Mouse (Mus musculus) urinary bladder, adult 2 months (tissue): ENCODE measurements around the gene Tor2a. TPM values are rescaled to one million over a fixed set of nuclear protein-coding genes. Genes with fewer than 3 reads are reported as not detected.

Source experiments
- DNase-seq: peaks from one replicate; pipeline ENCODE4 v3.0.0; 2022; ENCODE audit warnings: low spot score
- polyA plus RNA-seq: library from polyadenylated mRNA; depleted of rRNA; stranded (reverse); fragments of >200 nt; gene quantifications from 2 replicates; pipeline ENCODE4 v1.2.3, GENCODE M21; 2012; rRNA removed

Gene Tor2a
- 42.9 and 53.7 TPM in 2 replicates for polyA plus RNA-seq

DNA sequence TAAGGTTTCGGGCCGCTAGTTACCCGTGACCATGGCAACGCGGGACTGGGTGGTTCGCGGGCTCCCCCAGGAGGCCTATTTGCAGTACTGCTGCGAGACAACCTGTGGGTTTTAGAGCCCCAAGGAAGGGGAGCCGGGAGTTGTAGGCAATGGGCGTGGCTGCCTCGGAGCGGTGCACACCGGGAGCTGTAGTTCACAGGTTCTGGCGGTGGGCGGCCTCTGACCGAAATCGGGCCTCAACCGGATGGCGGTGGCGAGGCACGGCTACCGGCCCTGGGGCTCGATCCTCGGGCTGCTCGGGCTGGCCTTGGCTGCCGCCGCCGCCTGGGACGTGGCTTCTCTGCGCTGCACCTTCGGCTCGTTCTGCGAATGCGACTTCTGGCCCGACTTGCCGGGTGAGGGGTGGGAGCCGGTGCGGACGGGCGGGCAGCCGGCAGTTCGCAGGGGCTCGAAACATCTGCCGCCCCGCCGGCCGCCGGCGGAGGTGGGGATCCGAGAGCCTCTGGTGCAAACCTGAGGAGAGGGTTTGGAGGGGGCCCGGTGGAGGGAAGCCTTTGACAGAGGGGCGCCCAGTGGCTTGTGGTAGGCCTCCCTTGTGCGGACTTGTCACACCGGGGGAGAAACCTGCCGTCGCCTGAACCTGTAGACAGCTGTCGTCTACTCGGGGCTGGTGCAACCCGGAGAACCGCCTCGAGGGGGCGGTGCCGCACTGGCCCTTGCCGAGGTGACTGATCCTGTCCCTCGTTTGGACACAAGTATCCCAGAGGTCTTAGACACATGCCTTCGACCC, at the start of gene Tor2a:
Gene Tor2a (plus strand): TSS at position 179 of the 790 bp plus-strand sequence.
- peak; percentile 85 for DNase-seq

GRCm38 (mm10) chr2:32708643-32709042, 48.4 kb upstream of the Tor2a start:
- DNase-seq: no peak

DNA sequence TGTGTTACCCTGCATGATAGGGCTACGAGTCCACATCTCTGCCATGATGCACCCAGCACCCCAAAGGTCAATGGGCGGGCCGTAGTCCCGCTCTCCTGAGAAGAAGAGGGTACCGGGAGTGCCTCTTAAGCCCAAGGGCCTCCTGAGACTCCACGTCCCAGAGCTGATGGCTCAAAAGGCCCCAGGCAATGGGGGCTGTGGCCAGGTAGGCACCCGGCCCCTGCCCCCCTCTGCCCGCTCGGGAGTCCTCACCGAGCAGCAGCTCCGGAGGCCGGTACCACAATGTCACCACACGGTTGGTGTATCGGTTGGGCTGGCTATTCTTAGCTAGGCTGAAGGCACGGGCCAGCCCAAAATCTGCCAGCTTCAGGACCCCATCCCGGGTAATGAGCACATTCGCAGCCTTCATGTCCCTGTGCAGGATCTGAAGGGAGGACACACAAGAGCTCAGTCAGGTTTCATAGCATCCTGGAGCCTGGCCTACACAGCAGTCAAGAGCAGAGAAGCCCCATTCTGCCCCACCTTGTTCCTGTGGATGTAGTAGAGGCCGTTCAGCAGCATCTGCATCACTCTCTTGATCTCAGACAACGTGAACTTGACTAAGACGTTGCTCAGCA, 47.4 kb upstream of the Tor2a start:
- no peak for DNase-seq

DNA sequence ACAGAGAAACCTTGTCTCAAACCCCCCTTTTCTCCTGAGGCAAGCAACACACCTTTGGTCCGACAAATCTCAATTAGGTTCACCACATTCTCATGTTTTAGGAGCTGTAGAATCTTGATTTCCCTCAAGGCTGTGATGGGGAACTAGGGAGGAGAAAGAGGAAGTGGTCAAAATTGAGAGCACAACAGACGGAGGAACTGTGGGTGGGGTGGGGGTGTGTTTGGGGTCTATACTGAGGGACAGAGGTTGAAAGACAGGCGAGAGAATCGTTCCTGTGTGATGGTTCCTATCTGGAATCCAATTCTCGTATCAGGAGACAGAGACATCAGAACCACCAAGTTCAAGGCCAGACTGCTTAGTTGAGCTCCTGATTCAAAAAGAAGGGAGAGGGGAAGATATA, 46.6 kb upstream of the Tor2a start:
- no peak for DNase-seq

- no peak for DNase-seq
These were observed 45.6 kb upstream of the Tor2a start for GRCm38 (mm10) chr2:32711301-32712056.

DNA sequence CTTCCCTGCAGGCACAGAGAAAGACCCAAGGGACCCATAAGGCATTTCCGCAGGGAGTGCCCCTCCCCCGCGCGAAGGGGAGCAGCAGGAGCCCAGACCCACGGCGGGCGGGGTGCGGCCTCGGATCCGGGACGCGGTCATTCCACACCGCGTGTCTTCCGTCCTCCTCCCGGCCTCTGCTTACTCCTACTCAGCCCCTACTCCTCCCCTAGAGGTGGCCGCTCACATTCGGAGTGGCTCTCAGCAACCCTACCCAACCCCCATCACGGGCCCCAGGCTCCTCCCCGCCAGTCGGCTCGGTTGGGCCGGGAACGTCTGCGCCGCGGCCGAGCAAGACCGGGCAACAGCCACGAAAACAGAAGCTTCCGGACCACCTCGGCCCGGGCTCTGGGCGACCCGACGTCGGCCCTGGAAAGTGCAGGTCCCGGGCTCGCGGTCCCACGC, 44.9 kb upstream of the Tor2a start:
- DNase-seq: peak; percentile 57

DNA sequence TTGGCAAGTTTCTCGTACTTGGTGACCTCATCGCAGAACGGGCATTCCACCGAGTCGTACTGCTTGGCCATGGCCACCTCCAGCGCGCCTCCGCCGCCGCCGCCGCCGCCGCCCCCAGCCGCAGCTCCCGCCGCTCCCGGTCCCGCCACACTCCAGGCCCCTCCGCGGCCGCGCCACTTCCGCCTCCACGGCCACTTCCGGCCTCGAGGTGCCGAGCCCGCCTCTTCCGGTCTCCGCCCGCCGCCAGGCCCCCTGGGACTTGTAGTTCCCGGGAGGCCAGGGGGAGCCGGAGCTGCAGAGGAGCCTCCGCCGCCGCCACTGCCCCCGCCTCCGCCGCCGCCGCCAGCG, 44.5 kb upstream of the Tor2a start:
- no peak for DNase-seq

GRCm38 (mm10) chr2:32712934-32713817, 43.9 kb upstream of the Tor2a start, which contains the start of gene Cdk9:
Gene Cdk9 (minus strand): TSS chr2:32713076.
- peak; percentile 97 for DNase-seq

DNA sequence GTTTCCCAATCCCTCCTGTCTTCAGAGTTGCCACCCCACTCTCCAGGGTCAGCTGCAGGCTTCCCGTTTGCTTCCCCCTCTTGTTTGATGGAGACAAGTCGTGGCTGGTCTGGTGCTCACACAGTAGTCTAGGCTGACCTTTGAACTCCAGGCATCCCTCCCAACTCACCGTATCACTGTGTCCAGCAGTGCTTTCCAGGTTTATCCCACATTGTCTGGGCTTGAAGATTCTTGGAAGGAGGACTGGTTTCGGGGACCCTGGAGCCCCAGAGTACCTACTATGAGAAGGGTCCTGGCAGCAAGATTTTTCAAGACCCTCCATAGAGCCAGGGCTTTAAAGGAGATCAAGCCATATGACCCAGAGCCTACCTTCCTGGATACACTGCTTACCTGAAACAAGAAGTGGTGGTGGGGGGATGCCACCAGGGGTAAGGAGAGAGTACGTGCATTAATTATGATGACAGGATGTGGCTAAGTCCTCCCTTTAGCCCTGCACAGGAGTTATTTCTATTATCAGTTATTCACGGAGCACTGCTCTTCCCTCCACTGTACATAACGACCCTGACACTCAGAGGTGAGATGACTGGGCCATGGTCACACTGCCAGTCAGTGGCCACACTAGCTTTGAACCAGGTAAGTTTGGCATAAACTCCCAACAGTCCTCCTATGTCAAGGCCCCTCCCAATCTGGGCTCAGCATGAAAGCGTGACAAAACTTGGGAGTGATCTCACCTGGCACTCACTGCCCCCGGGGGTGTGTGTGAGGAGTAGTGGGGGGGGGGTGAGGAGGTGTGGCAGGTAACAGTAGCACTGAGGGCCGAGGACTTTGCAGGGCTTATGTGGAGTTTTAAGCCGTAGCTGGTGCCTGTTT, 42.7 kb upstream of the Tor2a start:
- no peak for DNase-seq

- DNase-seq: no peak
These were observed 42.0 kb upstream of the Tor2a start for GRCm38 (mm10) chr2:32714987-32715425.

DNA sequence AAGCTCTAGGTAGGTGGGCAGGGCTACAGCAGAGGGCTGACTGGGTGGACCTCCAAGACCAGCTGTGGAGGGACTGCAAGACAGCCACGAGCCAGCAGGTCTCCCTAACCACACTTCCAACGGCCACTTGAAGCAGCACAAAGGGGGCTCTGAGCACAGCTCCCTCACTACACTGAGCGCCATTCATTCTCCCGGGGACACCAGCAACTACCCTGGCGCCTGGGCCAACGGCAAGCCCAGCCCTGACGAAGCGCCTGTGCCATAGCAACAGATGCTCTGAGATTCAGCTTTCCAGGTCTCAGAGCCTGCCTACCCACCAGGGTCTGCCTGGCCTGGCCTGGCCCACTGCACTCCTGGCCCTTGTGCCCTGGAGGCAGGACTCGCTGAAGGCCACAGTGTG, 38.3 kb upstream of the Tor2a start:
- no peak for DNase-seq

DNA sequence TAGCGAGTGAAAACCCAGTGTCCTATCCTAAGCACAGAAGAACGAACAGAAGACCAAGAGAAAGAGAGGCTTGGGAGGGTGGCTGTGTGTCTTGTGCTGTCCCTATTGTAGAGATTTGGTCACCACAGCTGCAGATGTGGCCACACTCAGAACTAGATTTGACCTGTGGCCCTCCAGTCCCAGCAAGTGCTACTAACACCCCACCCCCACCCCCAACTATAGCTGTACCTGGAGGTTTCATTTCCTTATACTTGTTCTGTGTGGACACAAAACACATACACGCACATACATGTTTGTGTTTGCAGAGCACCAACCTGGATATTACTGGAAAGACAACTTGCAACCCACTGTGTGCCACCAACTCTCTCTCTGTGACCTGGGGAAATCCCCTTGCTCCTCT, 37.0 kb upstream of the Tor2a start:
- no peak for DNase-seq

DNA sequence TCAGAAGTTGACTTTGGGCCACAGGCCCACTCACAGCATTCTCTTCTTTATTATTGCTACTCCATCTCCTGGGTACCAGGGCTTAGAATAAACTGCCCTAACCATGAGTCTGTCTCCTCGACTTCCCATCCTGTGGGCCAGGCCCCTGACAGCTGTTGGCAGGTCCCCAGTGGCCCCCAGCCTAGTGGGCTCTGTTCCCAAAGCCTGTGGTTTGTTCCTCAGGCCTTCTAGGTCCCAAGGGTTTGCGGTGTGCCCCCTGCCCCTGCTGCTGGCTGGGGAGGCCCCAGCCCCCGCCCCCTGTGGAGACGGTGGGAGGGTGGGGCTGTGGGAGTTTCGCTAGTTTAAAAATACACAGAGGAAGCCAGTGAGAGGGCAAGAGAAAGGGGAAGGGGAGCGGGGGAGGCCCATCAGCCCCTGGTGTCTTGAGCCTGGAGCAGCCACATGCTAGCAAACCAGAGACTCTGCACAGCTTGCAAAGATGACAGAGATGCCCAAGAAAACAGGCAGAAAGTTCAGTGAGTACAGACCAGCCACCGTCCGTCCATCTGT, 36.3 kb upstream of the Tor2a start, which contains the start of gene Sh2d3c:
Gene Sh2d3c (plus strand): TSS at position 375 of the 549 bp plus-strand sequence.
- no peak for DNase-seq

- no peak for DNase-seq
These were observed 35.0 kb upstream of the Tor2a start for GRCm38 (mm10) chr2:32722046-32722445.

DNA sequence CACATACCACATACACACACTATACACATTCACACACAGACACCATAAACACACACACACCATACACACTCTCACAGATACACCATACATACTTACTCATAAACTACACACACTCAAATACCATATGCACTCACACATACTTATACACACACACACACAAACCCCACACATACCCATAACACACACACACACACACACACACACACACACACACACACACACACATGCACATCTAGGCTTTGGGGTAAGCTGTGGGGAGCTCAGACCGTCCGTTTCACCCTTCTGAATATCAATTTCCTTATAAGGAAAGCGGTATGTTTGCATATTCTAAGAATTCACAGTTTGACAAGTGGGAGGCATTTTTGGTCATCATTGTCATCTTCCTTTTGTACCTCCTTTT, 34.5 kb upstream of the Tor2a start:
- no peak for DNase-seq

GRCm38 (mm10) chr2:32724149-32724548, 32.9 kb upstream of the Tor2a start:
- DNase-seq: no peak

- no peak for DNase-seq
These were observed 31.9 kb upstream of the Tor2a start for GRCm38 (mm10) chr2:32724832-32725790.

- peak; percentile 56 for DNase-seq
These were observed 29.6 kb upstream of the Tor2a start for GRCm38 (mm10) chr2:32727435-32727834.

DNA sequence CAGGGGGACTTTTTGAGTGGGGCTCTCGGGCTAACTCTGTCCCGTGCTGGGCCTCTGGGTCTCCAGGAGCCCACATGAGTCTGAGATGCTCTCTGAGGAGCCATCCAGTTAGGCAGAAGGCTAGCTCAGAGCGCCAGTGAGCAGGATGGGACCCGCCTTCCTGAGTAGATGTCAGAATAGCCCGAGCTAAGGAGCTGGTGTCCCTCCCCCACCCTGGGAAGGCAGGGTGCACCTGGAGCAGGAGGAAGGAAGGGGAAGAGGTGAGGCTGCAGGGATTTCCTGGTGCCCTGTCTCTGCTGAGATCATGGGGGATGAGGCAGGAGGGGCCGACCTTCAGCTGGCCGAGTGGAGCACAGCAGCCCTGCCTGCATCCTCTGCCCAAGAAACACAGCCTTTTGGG, 28.6 kb upstream of the Tor2a start:
- DNase-seq: no peak
